Mouse (Mus musculus): Measurements from ENCODE around the gene Ankrd13a.

DNA sequence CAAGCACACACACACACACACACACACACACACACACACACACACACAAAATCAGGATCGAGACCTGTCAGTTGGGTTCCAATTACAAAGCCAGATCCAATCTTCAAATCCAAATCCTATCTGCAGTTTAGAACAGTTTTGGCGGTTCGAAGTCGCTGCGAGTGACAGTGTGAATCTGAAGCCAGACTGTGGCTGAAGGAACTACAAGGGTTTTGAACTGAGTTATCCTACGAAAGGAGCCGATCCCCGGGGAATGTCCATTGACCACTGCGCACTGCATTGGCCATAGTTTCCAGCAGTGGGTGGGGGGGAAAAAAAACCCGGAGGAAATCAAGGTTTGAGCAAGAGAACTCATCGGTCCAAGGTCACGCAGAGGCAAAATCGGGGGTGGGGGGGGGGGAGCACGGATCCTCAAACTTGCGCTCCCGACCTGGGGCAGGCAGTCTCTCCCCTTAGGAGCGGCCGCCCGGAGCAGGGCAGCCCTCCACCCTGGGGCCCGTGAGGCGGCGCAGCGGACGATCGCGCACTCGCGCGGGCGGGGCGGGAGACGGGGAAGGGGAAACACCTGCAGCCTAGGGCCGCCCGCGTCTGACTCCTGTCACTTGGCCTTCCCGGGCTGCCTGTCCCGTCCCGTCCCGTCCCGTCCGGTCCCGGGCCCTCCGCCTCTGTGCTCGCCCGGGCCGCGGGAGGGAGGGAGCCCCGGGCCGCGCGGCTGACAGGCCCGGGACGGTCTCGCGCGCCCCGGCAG, 1.8 kb upstream of the Ankrd13a start:
- TF ChIP-seq CTCF (IDR thresholded peaks at IDR 0.05; ENCODE audit: low read depth, low read length) (no peak), POLR2A (IDR thresholded peaks at IDR 0.05; ENCODE audit: extremely low read depth, insufficient read depth, low read length) (no peak)
